Mouse (Mus musculus) intestine, postnatal 0 days (tissue): ENCODE data around the gene Zfp771. TPM values are rescaled to one million over a fixed set of nuclear protein-coding genes. Genes with fewer than 3 reads are reported as not detected.

Source experiments
- ATAC-seq: fragments of 200-750 bp; cut with Nextera tagmentation; 2 replicates; pipeline ENCODE4 v1.8.0; 2017; ENCODE audit warnings: mild to moderate bottlenecking, moderate TSS enrichment, moderate library complexity
- H3K27ac ChIP-seq: fragments of 300-500 bp; sonication (generic); 2 replicates; pipeline ENCODE4 v1.5.1; 2014; ENCODE audit warnings: mild to moderate bottlenecking, low read depth, low read length, moderate library complexity
- H3K27me3 ChIP-seq: fragments of 300-500 bp; sonication (generic); replicated peaks from 2 replicates; pipeline ENCODE4 v1.6.1; 2014; ENCODE audit warnings: low read length, mixed read lengths; ENCODE audit not compliant: control insufficient read depth, insufficient read depth
- H3K36me3 ChIP-seq: fragments of 300-500 bp; sonication (generic); 2 replicates; pipeline ENCODE4 v1.6.1; 2014; ENCODE audit warnings: mild to moderate bottlenecking, moderate library complexity; ENCODE audit not compliant: control insufficient read depth, insufficient read depth
- H3K4me1 ChIP-seq: fragments of 300-500 bp; sonication (generic); replicated peaks from 2 replicates; pipeline ENCODE4 v1.6.1; 2014; ENCODE audit warnings: antibody characterized with exemption, low read length, mixed read lengths; ENCODE audit not compliant: control insufficient read depth, insufficient read depth
- H3K4me2 ChIP-seq: fragments of 300-500 bp; sonication (generic); replicated peaks from 2 replicates; pipeline ENCODE4 v1.6.1; 2014; ENCODE audit warnings: low read depth, mild to moderate bottlenecking, moderate library complexity
- H3K4me3 ChIP-seq: fragments of 300-500 bp; sonication (generic); 2 replicates; pipeline ENCODE4 v1.5.1; 2014; ENCODE audit warnings: low read depth, low read length
- H3K9ac ChIP-seq: fragments of 300-500 bp; sonication (generic); 2 replicates; pipeline ENCODE4 v1.6.1; 2014; ENCODE audit warnings: mild to moderate bottlenecking, low read depth, low read length
- H3K9me3 ChIP-seq: fragments of 300-500 bp; sonication (generic); 2 replicates; pipeline ENCODE4 v1.6.1; 2016; ENCODE audit warnings: mixed run types; ENCODE audit not compliant: control insufficient read depth
- CTCF ChIP-seq: sonication (generic); IDR thresholded peaks from 2 replicates; pipeline ENCODE4 v1.5.1; 2016; ENCODE audit warnings: low read depth, mild to moderate bottlenecking, control low read depth, antibody characterized with exemption, moderate library complexity
- WGBS: fragments of 180-500 bp; shearing (Covaris S2); extraction: QIAGEN DNeasy Blood & Tissue Kit; methylation state at CpG from one replicate; pipeline ENCODE4 v1.1.7; 2014; 5-methylcytosine and 5-hydroxymethylcytosine counted together
- polyA plus RNA-seq: library from polyadenylated mRNA; unstranded; fragments of >200 nt; fragmentation: Nextera tagmentation; extraction: Ambion mirVana; gene quantifications from 2 replicates; pipeline ENCODE4 v1.2.1, GENCODE M21; 2015

The Zfp771 gene
- polyA plus RNA-seq, 1 experiment from 2014 or later, result 17.6 TPM

GRCm38 (mm10) chr7:127223106-127223505 lies 21.0 kb upstream of the Zfp771 start:
- over 99% methylated on average over 3 of the region's 3 CpGs for WGBS
- Histone ChIP-seq H3K9me3 (no peaks in the 10 kb centered on the region), H3K4me3 (no peak overlapping the region), H3K27ac (no peak overlapping the region), H3K4me2 (no peak overlapping the region), H3K4me1 (no peaks in the 10 kb centered on the region), H3K36me3 (no peaks in the 10 kb centered on the region), H3K9ac (no peak overlapping the region), H3K27me3 (no peaks in the 10 kb centered on the region)
- ATAC-seq, result no peak
- TF ChIP-seq CTCF, result no peak

- Histone ChIP-seq H3K27ac (no peak overlapping the region), H3K4me2 (no peak overlapping the region), H3K9me3 (no peaks in the 10 kb centered on the region), H3K27me3 (no peaks in the 10 kb centered on the region), H3K4me3 (no peak overlapping the region), H3K36me3 (no peaks in the 10 kb centered on the region), H3K4me1 (no peaks in the 10 kb centered on the region), H3K9ac (no peak overlapping the region)
- 58% methylated on average over 6 of the region's 6 CpGs for WGBS
- TF ChIP-seq CTCF, result no peak
- no peak for ATAC-seq
These were observed 20.3 kb upstream of the Zfp771 start for GRCm38 (mm10) chr7:127223515-127224478.

DNA sequence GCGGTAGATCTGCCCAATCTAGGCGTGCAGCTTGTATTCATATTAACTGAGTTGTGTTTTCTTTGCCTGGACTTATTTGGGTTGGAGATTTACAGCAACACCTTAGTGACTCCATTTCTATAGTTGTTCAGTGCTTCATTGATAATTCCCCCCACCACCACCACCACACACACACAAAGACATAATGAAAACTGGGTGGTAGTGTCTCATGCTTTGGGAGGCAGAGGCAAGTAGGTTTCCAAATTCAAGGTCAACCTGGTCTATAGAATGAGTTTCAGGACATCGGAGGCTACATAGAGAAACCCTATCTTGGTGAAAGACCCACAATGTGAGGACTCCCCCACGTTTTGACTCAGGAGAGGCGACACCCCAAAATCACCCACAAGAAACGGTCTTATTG lies 19.5 kb upstream of the Zfp771 start:
- H3K4me3 ChIP-seq, result no peak overlapping the region
- H3K4me2 ChIP-seq, result no peak overlapping the region
- H3K27me3 ChIP-seq, result no peaks in the 10 kb centered on the region
- no peak for ATAC-seq
- no peak for TF ChIP-seq CTCF
- no peak overlapping the region for H3K27ac ChIP-seq
- H3K4me1 ChIP-seq, result no peaks in the 10 kb centered on the region
- no peak overlapping the region for H3K9ac ChIP-seq
- no peaks in the 10 kb centered on the region for H3K36me3 ChIP-seq
- WGBS, result 91% methylated on average over 6 of the region's 6 CpGs
- H3K9me3 ChIP-seq, result no peaks in the 10 kb centered on the region

GRCm38 (mm10) chr7:127225147-127225995 lies 18.7 kb upstream of the Zfp771 start:
- H3K27ac ChIP-seq, result no peak overlapping the region
- WGBS, result 58% methylated on average over 11 of the region's 11 CpGs

DNA sequence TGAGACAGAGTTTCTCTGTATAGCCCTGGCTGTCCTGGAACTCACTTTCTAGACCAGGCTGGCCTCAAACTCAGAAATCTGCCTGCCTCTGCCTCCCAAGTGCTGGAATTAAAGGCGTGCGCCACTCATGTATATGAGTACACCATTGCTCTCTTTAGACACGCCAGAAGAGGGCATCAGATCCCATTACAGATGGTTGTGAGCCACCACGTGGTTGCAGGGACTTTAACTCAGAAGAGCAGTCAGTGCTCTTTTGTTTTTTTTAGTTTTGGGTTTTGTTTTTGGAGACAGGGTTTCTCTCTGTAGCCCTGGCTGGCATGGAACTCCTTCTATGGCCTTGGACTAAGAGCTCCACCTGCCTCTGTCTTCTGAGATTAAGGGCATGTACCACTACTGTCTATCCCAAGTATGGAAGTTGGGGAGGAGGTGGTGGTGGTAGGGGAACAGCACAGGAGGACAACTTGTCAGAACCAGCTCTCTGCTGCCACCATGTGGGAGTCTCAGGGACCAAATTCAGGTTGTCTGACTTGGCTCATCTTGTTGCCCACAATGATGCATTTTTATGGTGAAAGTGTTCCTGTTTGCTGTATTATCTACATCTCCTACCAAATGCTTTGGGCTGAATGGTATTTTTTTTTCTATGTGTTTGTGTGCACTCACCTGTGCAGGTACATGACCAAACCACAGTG lies 15.3 kb upstream of the Zfp771 start:
- peak; percentile 90 for TF ChIP-seq CTCF
- Histone ChIP-seq H3K4me3 (no peak overlapping the region), H3K36me3 (no peaks in the 10 kb centered on the region), H3K9me3 (no peaks in the 10 kb centered on the region), H3K4me2 (no peak overlapping the region), H3K27ac (no peak overlapping the region), H3K27me3 (no peaks in the 10 kb centered on the region), H3K4me1 (0 out of 2 replicates have a peak, but pooled peaks cover 5% of the 10 kb centered on the region), H3K9ac (no peak overlapping the region)
- 57% methylated on average over 4 of the region's 4 CpGs for WGBS
- no peak for ATAC-seq

More at GRCm38 (mm10) chr7:127225147-127225995, 18.7 kb upstream of the Zfp771 start:
- Histone ChIP-seq H3K9ac (no peak overlapping the region), H3K4me3 (no peak overlapping the region), H3K4me1 (no peaks in the 10 kb centered on the region), H3K4me2 (0 out of 2 replicates have a peak overlapping the region, but pooled peaks have one; percentile 6), H3K36me3 (no peaks in the 10 kb centered on the region), H3K27me3 (no peaks in the 10 kb centered on the region), H3K9me3 (no peaks in the 10 kb centered on the region)
- TF ChIP-seq CTCF, result no peak
- 0 out of 2 replicates have a peak, but pooled peaks have one; percentile 22 for ATAC-seq
